Mouse (Mus musculus) right cerebral cortex, postnatal 36 days (tissue): ENCODE results near the gene Scd1.

Experiments
- DNase-seq, 2 experiments: peaks; one replicate each; pipeline ENCODE4 v3.0.0; 2022; ENCODE audit warnings: low spot score in 2 of 2, mixed read lengths in 1 of 2

The Scd1 gene

DNA sequence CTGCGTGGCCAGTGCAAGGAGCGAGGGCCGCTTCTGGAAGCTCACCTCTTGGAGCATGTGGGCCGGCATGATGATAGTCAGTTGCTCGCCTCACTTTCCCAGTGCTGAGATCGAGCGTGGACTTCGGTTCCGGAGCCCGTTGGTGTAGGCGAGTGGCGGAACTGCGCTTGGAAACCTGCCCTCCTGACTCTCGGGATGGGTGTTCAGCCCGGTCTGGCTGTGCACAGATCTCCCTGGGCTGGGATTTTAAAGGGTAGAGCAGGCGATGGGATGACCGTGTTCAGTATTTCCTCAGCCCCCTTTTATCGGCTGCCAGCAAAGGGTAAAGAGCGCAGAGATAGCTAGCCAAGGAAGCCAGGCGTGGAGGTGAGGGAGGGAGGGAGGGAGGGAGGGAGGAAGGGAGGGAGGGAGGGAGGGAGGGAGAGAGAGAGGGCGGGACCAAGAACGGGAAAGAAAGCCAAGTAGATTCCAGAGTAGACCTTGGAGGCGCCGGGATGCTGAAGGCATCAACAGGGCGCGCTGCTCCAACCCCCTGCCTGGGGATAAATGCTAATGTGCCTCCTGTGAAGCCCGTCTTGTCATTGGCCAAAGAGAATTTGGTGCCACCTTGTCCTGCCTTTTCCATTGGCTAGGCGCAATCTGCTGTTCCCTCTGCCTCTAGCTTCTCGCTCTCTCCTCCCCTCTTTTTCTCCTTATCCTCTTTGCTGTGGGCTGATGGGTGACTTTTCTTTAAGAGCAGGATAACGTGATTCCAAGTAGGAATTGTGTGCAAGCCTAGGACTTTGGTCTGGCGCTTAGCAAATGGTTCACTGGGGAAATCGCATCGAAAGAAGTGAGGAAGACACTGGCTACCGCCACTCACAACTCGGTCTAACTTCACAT is at the start of gene Scd1:
Gene Scd1 (minus strand): TSS at position 539 of the 882 bp plus-strand sequence.
- peak; percentile 69 to 81 for DNase-seq

DNA sequence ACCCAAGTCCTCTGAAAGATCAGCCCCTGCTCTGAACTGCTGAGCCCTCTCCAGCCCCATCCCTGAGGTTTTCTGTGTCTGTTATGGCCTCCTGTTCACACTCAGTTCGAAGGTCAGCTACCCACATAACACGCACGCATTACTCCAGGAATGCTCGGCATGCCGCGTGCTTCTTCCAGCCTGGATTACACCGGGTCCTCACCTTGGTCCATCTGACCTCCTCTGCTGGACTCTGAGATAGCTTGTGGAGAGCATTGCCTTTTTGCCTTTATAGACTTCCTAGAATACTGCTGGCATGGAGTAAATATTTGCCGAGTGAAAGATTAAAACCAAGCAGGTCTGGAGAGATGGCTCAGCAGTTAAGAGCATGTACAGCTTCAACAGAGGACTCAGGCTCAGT is 47.7 kb upstream of the Scd1 start:
- DNase-seq, result no peak

DNA sequence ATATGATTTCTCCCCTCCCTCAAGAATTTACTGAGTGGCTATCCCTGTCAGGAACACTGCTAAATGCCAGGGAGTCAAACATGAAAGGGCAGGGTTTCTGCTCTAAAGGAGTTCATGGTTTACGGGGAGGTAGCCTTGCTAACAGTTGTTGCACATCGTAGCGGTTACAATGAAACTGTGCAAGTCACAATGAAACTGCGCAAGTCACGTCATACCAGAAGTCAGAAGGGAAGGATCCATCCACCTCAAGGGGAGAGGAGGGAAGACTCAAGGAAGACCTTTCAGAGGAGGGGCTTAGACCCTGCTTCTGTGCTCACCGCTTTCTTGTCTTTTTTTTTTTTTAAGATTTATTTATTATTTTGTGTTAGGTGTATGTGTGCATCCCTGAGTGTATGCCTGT is 47.2 kb upstream of the Scd1 start:
- no peak for DNase-seq

DNA sequence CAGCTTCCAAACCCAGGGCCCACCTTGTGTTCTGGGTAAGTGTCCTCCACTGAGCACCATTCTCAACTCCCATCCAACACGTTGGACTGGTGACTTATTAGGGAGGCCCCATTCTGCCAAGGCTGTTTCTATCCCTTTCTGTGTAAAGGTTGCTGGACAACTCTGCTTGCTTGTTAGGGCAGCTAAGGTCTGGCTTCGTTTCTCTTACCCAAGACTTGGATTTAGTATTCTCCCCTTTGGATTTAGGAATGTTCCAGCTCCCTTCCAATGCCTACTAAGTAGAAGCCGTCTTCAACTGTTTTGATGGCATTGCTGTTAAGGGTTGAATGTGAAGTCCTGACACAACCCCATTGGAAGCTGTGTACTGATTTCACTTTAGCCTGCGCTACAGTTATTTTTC is 40.2 kb upstream of the Scd1 start:
- DNase-seq, result no peak

DNA sequence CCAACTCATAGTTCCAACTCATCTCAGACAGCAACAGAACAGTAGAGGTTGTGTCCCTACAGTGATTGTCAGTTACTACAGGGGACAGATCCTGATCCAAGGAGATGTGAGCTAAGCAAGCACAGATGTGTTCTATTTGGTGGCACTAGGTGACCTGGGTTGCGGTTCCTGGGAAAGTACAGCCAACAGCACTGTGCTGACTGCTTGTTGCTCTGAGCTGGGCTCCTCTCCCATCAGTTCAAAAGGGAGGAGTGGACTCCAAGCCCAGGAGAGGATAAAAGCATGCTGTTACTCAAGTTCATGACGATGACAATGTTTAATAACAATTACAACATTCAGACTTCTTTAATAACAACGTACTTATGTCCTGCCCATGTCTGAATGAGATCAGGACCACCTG is 38.1 kb upstream of the Scd1 start:
- no peak for DNase-seq

DNA sequence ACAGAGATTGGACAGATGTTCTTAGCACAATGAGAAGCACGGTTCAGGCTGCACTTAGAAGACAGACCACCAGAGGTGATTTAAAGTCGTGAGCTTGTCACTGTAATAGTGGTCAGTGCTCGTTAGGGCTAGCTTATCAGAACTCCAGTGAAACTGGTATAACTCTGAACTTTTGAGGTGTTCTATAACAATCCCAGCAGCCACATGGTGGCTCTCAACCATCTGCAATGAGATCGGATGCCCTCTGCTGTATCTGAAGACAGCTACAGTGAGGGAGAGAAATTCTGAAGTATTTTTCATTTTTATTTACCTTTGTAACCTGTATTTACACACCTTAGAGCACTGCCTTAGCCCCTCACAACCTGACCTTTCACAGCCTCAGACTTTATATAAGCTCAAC is 31.6 kb upstream of the Scd1 start:
- no peak for DNase-seq

DNA sequence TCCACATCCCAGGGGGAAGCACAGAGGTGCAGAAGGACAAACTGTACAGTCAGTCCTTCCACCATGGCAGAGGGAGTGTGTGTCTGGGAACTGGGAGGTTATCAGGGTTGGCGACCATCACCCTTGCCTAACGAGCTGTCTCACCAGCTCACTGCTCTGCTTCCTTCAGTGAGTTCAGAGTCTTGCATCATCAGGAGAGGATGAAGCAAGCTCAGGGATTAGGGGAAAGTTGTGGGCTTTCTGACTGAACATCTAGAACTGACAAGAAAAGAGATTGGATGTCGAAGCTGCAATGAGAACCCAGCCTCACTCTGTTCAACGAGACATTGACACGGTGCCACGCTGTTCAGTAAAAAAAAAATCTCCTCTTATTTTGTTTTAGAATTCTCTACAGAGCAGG is 30.3 kb upstream of the Scd1 start:
- DNase-seq, result no peak

DNA sequence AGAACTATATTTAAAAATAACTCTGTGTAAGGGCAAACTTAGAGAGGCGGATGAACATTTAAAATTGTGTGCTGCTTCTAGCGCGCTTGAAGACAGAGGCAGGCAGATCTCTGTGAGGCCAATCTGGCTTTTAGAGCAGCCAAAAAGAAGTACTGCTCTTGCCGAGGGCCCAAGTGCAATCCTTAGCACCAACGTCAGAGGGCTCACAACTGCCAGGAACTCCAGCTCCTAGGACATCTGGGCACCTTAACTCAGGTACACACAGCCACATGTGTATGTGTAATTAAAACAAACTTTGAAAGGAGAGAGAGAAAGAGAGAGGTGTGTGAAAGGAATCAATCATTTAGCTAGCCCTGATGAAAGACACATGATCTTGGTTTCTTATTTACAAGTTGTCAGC is 24.4 kb upstream of the Scd1 start:
- no peak for DNase-seq

DNA sequence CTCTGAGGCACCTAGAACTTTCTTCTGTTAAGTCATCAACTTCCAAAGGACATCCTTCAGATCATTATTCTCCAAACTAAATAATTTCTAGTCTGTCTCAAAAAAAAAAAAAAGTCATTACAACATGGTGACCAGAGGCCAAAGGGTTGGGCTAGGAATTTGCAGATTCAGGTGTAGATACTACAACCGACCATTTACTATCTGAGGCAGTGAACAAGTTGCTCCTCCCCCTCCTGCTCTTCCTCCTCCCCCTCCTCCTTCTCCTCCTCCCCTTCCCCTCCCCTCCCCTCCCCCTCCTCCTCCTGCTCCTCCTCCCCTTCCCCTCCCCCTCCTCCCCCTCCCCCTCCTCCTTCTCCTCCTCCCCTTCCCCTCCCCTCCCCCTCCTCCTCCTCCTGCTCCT is 20.0 kb upstream of the Scd1 start:
- no peak for DNase-seq

DNA sequence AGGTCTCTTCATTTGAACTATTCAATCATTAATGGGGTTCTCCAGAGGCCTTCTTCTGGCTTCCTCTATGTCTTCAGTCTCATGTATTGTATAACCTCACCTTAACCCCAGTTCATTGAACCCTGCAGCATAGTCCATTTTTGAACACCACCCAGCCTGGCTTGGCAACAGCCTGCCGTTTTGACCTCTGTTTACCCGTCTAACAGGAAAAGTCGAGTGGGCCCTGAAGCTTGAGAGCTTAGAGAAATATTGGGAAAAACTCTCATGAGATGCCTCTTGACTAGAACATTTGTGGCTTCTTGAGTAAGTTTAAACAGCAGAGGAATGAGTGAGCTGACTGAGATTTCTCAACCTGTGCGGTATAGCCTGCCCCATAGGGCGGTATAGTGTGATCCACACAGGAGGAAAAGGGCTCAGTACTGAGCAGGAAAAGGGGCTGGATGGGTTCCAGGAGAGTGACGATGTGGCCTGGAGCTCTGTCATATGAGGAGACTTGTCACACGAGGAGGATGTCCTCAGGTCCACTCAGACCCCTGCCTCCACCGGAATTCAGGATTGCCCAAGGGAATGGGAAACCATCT is 14.5 kb upstream of the Scd1 start:
- DNase-seq, result no peak

DNA sequence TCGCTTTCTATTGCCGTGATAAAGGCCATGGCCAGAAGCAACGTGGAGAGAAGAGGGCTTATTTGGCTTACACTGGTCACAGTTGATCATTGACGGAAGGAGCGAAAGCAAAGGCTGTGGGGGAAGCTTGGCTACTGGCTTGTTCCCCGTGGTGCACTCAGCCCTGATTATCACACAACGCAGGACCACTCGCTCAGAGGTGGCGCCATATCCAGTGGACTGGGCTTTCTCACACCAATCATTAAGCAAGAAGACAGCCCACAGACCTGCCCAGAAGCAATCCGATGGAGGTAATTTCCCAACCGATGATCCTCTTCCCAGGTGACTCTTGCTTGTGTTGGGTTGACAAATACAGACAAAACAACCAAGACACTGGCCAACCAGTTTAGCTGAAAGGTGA is 11.9 kb upstream of the Scd1 start:
- DNase-seq, result no peak

DNA sequence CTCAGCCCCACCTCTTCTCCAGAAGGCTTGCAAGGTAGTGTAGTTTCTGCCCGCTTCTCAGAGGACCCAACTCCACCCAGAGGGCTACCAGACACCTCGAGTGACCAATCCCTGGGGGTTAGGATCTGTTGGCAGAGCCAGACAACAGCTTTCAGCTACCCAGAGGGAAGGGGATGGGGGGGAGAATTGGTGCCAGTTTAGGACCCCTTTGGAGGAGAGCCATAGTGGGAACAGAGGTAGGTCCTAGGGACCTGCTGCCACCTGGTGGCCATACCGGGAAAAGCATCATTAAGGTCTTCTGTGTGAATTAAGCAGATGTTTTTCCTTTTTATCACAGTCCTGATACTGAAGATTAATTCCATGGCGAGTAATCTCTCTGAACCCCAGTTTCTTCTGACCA is 11.3 kb upstream of the Scd1 start:
- peak; percentile 20 to 35 for DNase-seq

DNA sequence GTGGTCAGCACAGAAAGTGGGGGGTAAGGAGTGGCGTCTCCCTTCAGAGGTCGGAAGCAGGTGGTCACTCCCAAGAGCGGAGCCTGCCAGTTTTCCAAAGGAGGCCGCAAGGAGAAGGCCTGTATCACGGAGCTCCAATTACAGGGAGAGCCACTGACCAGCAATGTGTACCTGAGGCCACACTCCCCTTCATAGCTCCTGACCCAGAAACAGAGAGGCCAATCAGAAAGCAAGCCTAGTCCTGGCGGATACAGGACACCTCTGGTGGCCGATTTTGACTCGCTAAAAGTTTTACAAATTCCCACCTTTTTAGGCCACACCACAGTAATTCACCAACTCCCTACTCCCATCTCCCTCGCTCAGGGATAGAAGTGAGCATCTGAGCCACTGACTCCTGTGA is 10.9 kb upstream of the Scd1 start:
- no peak for DNase-seq

DNA sequence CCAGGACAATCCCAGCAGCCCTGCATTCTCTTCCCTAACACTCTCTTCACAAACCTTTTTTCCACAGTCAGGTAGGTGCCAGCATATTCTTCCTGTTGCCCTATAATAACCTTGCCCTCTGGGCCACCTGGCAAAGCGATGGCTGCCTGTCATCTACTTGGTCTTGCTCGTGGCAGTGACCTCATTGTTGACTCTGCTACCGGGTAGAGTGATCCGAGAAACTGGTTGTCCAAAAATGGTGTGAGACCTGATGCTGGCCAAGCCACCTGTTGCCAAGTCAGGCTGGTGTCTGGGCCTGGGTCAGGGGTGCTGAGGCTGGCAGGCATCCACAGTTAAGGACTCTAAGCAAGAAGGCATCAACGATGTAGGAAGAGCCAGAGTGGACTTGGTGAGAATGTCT is 10.4 kb upstream of the Scd1 start:
- DNase-seq, result no peak

DNA sequence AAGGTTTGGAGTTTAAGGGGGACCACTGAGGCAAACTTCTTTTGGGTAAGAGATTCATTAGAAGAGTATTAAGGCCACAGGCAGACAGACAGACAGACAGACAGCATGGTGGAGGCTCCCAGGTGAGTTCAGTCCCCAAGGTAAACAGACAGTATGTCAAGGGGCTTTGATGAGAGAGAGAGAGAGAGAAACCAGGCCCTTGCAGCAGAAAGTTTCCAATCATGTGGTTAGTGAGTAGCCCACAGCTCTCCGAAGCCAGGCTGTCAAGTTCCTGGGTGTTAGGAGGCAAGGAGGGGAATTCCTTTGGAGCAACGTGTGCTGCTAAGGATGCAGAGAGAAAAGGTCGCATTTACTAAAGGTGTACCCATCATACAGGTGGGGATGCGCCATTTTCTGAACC is 9.8 kb upstream of the Scd1 start:
- no peak for DNase-seq

DNA sequence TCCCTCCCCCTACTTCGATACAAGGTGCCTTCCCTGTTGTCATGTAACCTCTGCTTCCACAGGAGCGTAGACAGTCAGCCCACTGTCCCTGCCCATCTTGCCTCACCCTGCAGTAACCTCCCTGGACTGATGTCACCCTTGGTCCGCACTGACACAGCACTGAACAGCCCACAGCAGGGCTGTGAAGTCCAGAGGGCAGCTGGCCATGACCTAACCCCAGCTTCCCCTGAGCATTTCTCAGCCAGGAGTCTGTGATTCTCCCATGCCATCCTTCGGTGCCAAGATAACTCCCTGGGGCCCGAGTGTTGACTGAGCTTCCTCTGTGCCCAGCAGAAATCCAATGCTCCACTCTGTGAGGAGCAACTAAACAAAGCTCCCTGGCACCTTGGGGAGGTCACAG is 8.6 kb upstream of the Scd1 start:
- DNase-seq, result no peak

DNA sequence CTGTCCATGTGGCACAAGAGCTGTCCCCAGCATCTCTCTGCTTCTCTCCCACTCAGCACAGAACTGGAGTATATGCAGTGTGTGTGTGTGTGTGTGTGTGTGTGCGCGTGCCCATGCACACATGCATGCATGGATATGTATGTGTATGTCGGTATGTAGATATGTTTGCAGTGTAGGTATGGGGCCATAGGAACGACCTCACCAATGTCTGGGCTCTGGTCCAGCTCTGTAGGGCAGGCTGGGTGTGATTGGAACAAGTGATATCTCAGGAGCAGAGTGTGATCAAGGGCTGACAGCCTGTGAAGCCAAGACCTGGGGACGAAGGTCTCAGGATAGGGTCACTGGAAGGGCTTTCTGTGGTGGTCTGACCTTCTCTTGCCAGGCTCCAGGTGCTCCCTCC is 7.8 kb upstream of the Scd1 start:
- DNase-seq, result no peak

DNA sequence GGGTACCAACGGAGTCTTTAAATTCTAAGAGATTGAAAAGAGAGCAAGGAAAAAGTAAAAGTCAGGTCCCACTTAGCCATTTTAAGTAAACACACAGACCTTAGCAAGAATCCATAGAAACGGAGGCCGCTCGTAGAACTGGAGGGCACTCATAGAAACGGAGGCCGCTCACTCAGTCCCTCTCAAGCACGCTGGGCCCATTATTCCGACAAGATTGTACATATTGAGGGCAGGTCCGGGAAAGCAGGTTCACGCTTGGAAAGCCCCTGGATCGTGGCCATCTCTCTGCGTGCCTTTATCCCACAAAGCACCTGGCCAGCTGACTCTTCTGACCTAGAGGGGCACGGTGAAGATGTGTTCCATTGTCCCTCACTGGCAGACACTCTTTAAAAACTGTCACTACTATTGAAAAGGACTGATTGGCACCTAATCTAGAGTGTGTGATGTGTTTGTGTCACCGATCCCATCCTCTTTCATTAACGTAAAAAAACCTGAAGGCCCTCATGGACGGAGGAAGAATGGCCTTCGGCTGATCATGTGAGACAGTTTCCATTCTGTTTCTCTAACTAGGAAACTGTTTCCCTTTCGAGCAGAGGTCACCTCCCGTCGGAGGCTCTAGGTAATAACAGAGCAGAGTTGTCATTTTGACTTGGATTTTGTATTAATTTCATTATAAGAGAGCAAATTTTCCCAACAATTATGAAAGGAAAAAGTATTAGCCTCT is 2.8 kb upstream of the Scd1 start:
- DNase-seq, result no peak

DNA sequence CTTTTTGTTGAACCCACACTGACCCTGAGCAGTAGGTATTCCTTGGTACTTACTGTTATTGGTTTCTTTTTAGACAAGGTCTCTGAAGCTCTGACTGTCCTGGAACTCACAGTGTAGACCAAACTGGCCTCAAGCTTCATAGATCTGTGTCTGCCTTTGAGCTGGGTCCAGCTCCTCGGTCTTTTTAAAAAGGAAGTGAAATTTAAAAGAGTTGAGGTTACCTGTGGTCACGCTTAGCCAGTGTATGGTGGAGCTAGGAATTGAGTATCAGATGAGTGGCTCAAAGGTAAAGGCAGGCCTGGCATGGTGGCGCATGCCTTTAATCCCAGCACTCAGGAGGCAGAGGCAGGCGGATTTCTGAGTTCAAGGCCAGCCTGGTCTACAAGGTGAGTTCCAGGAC is 916 bp upstream of the Scd1 start:
- DNase-seq, result no peak

DNA sequence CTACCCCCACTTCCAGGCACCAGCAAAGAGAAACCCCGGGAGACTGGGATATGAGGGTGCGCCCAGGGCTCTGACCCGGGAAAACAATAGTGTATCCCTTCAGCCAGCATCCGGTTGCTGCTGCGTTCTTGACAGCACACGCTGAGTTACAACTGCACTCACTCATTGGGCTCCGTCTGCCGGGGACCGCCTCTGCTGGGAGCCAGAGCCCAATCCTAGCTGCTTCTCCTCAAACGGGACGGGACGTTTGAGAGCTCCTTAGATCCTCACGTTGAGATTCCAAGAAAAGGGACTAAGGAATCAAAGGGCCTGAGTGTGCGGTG is 505 bp upstream of the Scd1 start:
- peak in 1 of 2 experiments; percentile 17 for DNase-seq

DNA sequence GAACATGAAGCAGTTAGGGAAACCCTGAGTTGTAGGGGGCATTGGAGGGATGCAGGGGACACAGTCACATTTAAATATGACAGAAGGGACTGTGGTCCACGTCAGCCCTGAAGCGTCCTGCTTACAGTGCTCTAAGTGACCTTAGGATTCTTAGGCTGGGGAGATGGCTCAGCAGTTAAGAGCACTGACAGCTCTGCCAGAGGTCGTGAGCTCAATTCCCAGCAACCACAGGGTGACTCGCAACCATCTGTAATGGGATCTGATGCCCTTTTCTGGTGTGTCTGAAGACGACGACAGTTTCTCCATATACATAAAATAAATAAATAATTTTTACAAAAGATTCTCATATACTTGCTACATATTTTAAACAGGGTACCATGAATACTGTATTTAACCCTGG is 4.1 kb downstream of the Scd1 start:
- DNase-seq, result no peak

DNA sequence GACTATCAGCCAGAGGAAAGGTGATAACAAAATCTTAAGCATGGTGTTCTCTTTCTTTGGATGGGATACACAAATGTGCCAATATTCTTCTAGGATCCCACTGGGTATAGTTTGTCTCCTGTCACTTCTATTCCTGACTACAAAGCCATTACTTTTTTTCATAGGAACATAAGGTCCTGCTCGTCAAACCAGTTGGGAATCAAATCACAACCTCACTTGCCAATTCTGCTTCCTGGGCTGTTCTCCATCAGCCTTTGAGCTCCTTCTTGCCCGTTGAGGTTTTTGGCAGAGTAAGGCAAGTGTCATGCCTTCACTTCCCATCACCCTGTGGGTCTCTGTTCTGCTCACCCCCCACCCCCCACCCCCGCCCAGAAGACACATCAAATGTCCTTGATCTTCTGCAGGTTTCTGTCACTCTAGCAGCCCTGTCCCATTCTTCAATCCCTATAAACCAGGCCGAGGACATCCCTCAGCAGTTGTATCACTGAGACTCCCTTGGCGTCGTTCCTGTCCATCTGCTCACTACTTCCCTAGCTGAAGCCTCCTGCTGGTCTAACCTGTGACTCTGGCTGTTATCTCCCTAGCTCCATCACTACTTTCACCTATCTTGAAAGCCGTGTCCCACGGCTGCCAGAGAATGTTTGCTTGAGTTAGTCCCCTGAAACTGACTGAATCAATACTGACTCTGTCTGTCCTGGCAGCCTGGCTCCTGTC is 7.0 kb downstream of the Scd1 start:
- no peak for DNase-seq

DNA sequence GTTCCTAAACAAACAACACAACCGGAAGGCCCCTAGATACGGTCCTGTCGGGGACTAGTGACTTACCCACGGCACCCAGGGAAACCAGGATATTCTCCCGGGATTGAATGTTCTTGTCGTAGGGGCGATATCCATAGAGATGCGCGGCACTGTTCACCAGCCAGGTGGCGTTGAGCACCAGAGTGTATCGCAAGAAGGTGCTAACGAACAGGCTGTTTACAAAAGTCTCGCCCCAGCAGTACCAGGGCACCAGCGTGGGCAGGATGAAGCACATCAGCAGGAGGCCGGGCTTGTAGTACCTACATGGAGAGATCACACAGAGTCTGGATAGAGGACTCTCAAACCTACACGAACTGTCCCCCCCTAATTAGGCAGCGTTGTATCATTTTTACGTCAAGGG is 7.6 kb downstream of the Scd1 start:
- no peak for DNase-seq
